Mouse (Mus musculus) ES-Bruce4 (cell line): Measurements from ENCODE around the gene Smok3b. TPM values are rescaled to one million over a fixed set of nuclear protein-coding genes. Genes with fewer than 3 reads are reported as not detected.
"Not testable (repeated sequence)": the region's sequence is repeated elsewhere in the genome, so short reads cannot be mapped to it uniquely, and the experiment has no call there.

Experiments
- H3K27ac ChIP-seq: 2 replicates; pipeline ENCODE4 v1.5.1; 2012; ENCODE audit warnings: low read length, inconsistent platforms; ENCODE audit not compliant: insufficient read depth
- H3K27me3 ChIP-seq: 2 replicates; pipeline ENCODE4 v1.6.1; 2012; ENCODE audit warnings: mild to moderate bottlenecking, low read length, inconsistent platforms; ENCODE audit not compliant: control insufficient read depth, poor library complexity, insufficient read depth, severe bottlenecking
- H3K36me3 ChIP-seq: 2 replicates; pipeline ENCODE4 v1.6.1; 2012; ENCODE audit warnings: inconsistent platforms, mild to moderate bottlenecking, low read length, moderate library complexity; ENCODE audit not compliant: control insufficient read depth, poor library complexity, insufficient read depth, severe bottlenecking
- H3K4me1 ChIP-seq: one replicate; pipeline ENCODE4 v1.8.1; 2011; ENCODE audit warnings: low read length; ENCODE audit not compliant: control insufficient read depth, insufficient read depth
- H3K4me3 ChIP-seq: 2 replicates; pipeline ENCODE4 v1.5.1; 2011; ENCODE audit warnings: low read depth, mild to moderate bottlenecking, low read length
- H3K9ac ChIP-seq: 2 replicates; pipeline ENCODE4 v1.6.1; 2012; ENCODE audit warnings: low read depth, mild to moderate bottlenecking, inconsistent platforms; ENCODE audit not compliant: poor library complexity, severe bottlenecking
- H3K9me3 ChIP-seq: replicated peaks from 2 replicates; pipeline ENCODE4 v1.6.1; 2012; ENCODE audit warnings: mild to moderate bottlenecking, low read length, inconsistent platforms; ENCODE audit not compliant: control insufficient read depth, poor library complexity, insufficient read depth, severe bottlenecking
- CTCF ChIP-seq: IDR thresholded peaks from one replicate; pipeline ENCODE4 v1.8.1; 2011; ENCODE audit warnings: low read depth, low read length
- EP300 ChIP-seq: IDR thresholded peaks from 2 replicates; pipeline ENCODE4 v1.6.1; 2011; ENCODE audit warnings: low read depth, low read length; ENCODE audit not compliant: insufficient read depth
- POLR2A ChIP-seq: IDR thresholded peaks from one replicate; pipeline ENCODE4 v1.8.1; 2011; ENCODE audit warnings: low read length; ENCODE audit not compliant: insufficient read depth
- polyA plus RNA-seq: library from polyadenylated mRNA; stranded (reverse); fragments of >200 nt; gene quantifications from 2 replicates; pipeline ENCODE4 v1.2.4, GENCODE M21; 2011; ENCODE audit warnings: low read depth; ENCODE audit not compliant: missing spikeins, insufficient read depth, insufficient read length

The Smok3b gene
- not detected in 2 replicates for polyA plus RNA-seq

GRCm38 (mm10) chr5:138020961-138021479 lies at the start of gene Smok3b, which contains the start of gene Smok3a:
Smok3b (plus strand) TSS chr5:138021429.
Smok3a (plus strand) TSS chr5:138021261.
- H3K36me3 ChIP-seq = not testable (repeated sequence)

GRCm38 (mm10) chr5:137973161-137973560 lies 48.1 kb upstream of the Smok3b start:
- Histone ChIP-seq H3K4me1 (no peaks in the 10 kb centered on the region), H3K27ac (no peak overlapping the region), H3K9ac (no peak overlapping the region), H3K27me3 (no peaks in the 10 kb centered on the region), H3K4me3 (no peak overlapping the region), H3K36me3 (no peaks in the 10 kb centered on the region), H3K9me3 (no peaks in the 10 kb centered on the region)
- TF ChIP-seq CTCF (no peak), POLR2A (no peak), EP300 (no peak)

More at GRCm38 (mm10) chr5:138020961-138021479, at the start of gene Smok3b, which contains the start of gene Smok3a:
- H3K27ac ChIP-seq, H3K27me3 ChIP-seq, H3K9me3 ChIP-seq, H3K4me1 ChIP-seq, H3K9ac ChIP-seq, H3K4me3 ChIP-seq: not testable (repeated sequence)

- H3K27ac ChIP-seq = no peak overlapping the region
Observed at GRCm38 (mm10) chr5:137973738-137974137, 47.5 kb upstream of the Smok3b start.

GRCm38 (mm10) chr5:137974724-137975123 lies 46.5 kb upstream of the Smok3b start:
- Histone ChIP-seq H3K4me1 (no peaks in the 10 kb centered on the region), H3K36me3 (no peaks in the 10 kb centered on the region), H3K9ac (no peak overlapping the region), H3K27me3 (no peaks in the 10 kb centered on the region), H3K27ac (no peak overlapping the region), H3K9me3 (no peaks in the 10 kb centered on the region), H3K4me3 (no peak overlapping the region)
- TF ChIP-seq EP300 (no peak), CTCF (no peak), POLR2A (no peak)

More at GRCm38 (mm10) chr5:137973738-137974137, 47.5 kb upstream of the Smok3b start:
- H3K4me3 ChIP-seq = no peak overlapping the region
- no peaks in the 10 kb centered on the region for H3K36me3 ChIP-seq
- TF ChIP-seq EP300 = no peak
- peak; percentile 9 for TF ChIP-seq CTCF
- TF ChIP-seq POLR2A = no peak
- H3K9ac ChIP-seq = no peak overlapping the region
- H3K27me3 ChIP-seq = no peaks in the 10 kb centered on the region
- H3K9me3 ChIP-seq = no peaks in the 10 kb centered on the region
- H3K4me1 ChIP-seq = no peaks in the 10 kb centered on the region

GRCm38 (mm10) chr5:137975434-137975833 lies 45.8 kb upstream of the Smok3b start:
- Histone ChIP-seq H3K9ac (no peak overlapping the region), H3K4me3 (no peak overlapping the region), H3K36me3 (no peaks in the 10 kb centered on the region), H3K27ac (no peak overlapping the region), H3K9me3 (no peaks in the 10 kb centered on the region), H3K27me3 (no peaks in the 10 kb centered on the region), H3K4me1 (no peaks in the 10 kb centered on the region)
- TF ChIP-seq EP300 (no peak), POLR2A (no peak), CTCF (no peak)

GRCm38 (mm10) chr5:137977291-137977690 lies 43.9 kb upstream of the Smok3b start:
- no peak overlapping the region for H3K4me3 ChIP-seq
- TF ChIP-seq CTCF = no peak
- TF ChIP-seq POLR2A = no peak
- TF ChIP-seq EP300 = no peak
- H3K4me1 ChIP-seq = no peaks in the 10 kb centered on the region
- H3K9me3 ChIP-seq = no peaks in the 10 kb centered on the region
- H3K9ac ChIP-seq = no peak overlapping the region
- H3K27ac ChIP-seq = no peak overlapping the region
- H3K27me3 ChIP-seq = no peaks in the 10 kb centered on the region
- no peaks in the 10 kb centered on the region for H3K36me3 ChIP-seq
